In genomic region chr1:195091699-195092219, GRCm38 (mm10) we compare ENCODE assay signal across 1 mouse cellular context.
TF ChIP-seq lines count a peak whose summit lies in the region.

No protein-coding gene starts in this region.

TF ChIP-seq in MEL, 35 proteins besides CTCF, POLR2A, EP300 and RAD21 (continued from another document):
- no peak for TF ChIP-seq CHD2 (IDR thresholded peaks at IDR 0.05; ENCODE audit: low read length)
TF ChIP-seq in MEL: peak in this region for 8.
